Mouse (Mus musculus): ENCODE measurements around the gene Gm12216. TPM values are rescaled to one million over a fixed set of nuclear protein-coding genes. Genes with fewer than 3 reads are reported as not detected.

Gm12216 gene
- total RNA-seq, 1 experiment, result 0.27 TPM

DNA sequence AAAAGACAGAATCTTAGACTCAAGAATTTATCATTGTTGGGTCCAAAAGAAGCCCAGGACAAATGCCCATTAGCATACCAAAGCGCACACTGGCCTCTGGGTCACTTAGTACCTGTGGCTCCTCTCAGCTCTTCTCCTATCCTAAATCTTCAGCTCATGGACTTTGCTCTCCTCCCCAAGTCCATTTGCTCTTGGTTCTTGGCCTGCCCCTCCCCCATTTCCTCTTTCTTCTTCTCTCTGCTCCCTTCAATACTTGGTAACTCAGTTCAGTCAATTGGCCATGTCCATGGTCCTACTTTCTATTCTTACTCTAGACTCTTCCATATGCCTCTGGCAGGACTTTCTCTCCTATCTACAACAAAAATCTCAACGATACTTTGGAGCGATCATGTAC, 37.1 kb downstream of the Gm12216 start:
- H3K4me3 ChIP-seq (ENCODE audit: insufficient read depth in 1 of 2, low read depth in 1 of 2, low read length in 2 of 2, poor library complexity in 1 of 2, severe bottlenecking in 1 of 2), result no peak overlapping the region
- no peak for DNase-seq (ENCODE audit: low read depth, low spot score)
- no peaks in the 10 kb centered on the region for H3K9me3 ChIP-seq (ENCODE audit: control insufficient read depth, insufficient read depth, low read depth, low read length)
- H3K36me3 ChIP-seq (ENCODE audit: control insufficient read depth, insufficient read depth, low read length, poor library complexity, severe bottlenecking), result no peaks in the 10 kb centered on the region
- in situ Hi-C loops (cut with MboI; ENCODE audit: low sequenced_read_pairs in 2 of 2, unreplicated experiment in 2 of 2), result no loop called here
- H3K4me1 ChIP-seq (ENCODE audit: control insufficient read depth in 2 of 2, insufficient read depth in 2 of 2, low read length in 2 of 2, poor library complexity in 1 of 2), result peaks cover 0 to 4% of the 10 kb centered on the region in 2 experiments; a peak in 1 of 4 replicates
- H3K27ac ChIP-seq (ENCODE audit: insufficient read depth, low read depth, low read length, poor library complexity, severe bottlenecking), result no peak overlapping the region
- TF ChIP-seq ZC3H11A (IDR thresholded peaks at IDR 0.05; ENCODE audit: borderline replicate concordance, low read depth, low read length) (no peak), MAFK (IDR thresholded peaks at IDR 0.05; ENCODE audit: insufficient read depth, low read depth, low read length) (no peak), CHD2 (IDR thresholded peaks at IDR 0.05; ENCODE audit: low read depth, low read length) (no peak), ZNF384 (IDR thresholded peaks at IDR 0.05; ENCODE audit: low read depth, low read length) (no peak), HCFC1 (IDR thresholded peaks at IDR 0.05; ENCODE audit: borderline replicate concordance, insufficient read depth, low read length) (no peak)
- H3K9ac ChIP-seq (ENCODE audit: insufficient read depth, low read depth, low read length, poor library complexity, severe bottlenecking), result no peak overlapping the region

DNA sequence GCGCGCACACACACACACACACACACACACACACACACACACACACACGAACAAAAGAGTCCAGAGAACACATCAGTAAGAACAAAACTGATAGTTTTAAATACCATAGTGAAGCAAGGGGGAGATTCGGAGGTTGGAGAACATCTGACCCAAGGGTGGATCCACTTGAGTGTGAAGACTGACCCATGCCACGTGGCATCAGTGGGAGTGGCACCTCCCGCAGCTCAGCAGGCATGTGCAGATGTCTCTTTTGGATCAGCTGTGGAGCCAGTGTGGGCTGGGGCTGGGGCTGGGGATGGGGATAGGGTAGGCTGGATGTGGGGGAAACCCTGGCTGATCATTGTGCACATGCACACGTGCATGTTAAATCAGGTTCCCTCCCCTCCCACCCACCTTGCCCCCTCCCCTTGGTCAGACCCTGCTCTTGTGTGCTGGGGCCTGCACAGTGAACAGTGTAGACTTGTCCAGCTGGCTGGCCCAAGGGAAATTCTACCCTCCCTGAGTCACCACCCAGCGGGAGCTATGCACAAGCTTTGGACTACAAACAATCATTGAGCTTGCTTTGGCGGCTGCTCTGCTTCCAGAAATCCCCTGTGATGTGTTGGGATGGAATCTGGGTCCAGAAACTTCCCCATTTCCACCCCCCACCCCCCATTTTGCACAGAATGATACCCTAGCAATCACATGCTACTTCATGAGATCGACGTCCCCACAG, 37.7 kb downstream of the Gm12216 start:
- Histone ChIP-seq H3K9ac (ENCODE audit: insufficient read depth, low read depth, low read length, poor library complexity, severe bottlenecking) (no peak overlapping the region), H3K9me3 (ENCODE audit: control insufficient read depth, insufficient read depth, low read depth, low read length) (no peaks in the 10 kb centered on the region), H3K36me3 (ENCODE audit: control insufficient read depth, insufficient read depth, low read length, poor library complexity, severe bottlenecking) (no peaks in the 10 kb centered on the region), H3K4me3 (ENCODE audit: insufficient read depth in 1 of 2, low read depth in 1 of 2, low read length in 2 of 2, poor library complexity in 1 of 2, severe bottlenecking in 1 of 2) (no peak overlapping the region), H3K4me1 (ENCODE audit: control insufficient read depth in 2 of 2, insufficient read depth in 2 of 2, low read length in 2 of 2, poor library complexity in 1 of 2) (peaks cover 0 to 4% of the 10 kb centered on the region in 2 experiments; a peak in 1 of 4 replicates), H3K27ac (ENCODE audit: insufficient read depth, low read depth, low read length, poor library complexity, severe bottlenecking) (no peak overlapping the region)
- DNase-seq (ENCODE audit: low read depth, low spot score), result no peak
- in situ Hi-C loops (cut with MboI; ENCODE audit: low sequenced_read_pairs in 2 of 2, unreplicated experiment in 2 of 2), result no loop called here
- TF ChIP-seq CHD2 (IDR thresholded peaks at IDR 0.05; ENCODE audit: low read depth, low read length), result no peak
- TF ChIP-seq MAFK (IDR thresholded peaks at IDR 0.05; ENCODE audit: insufficient read depth, low read depth, low read length), result no peak
- no peak for TF ChIP-seq ZC3H11A (IDR thresholded peaks at IDR 0.05; ENCODE audit: borderline replicate concordance, low read depth, low read length)
- TF ChIP-seq HCFC1 (IDR thresholded peaks at IDR 0.05; ENCODE audit: borderline replicate concordance, insufficient read depth, low read length), result no peak
- no peak for TF ChIP-seq ZNF384 (IDR thresholded peaks at IDR 0.05; ENCODE audit: low read depth, low read length)

DNA sequence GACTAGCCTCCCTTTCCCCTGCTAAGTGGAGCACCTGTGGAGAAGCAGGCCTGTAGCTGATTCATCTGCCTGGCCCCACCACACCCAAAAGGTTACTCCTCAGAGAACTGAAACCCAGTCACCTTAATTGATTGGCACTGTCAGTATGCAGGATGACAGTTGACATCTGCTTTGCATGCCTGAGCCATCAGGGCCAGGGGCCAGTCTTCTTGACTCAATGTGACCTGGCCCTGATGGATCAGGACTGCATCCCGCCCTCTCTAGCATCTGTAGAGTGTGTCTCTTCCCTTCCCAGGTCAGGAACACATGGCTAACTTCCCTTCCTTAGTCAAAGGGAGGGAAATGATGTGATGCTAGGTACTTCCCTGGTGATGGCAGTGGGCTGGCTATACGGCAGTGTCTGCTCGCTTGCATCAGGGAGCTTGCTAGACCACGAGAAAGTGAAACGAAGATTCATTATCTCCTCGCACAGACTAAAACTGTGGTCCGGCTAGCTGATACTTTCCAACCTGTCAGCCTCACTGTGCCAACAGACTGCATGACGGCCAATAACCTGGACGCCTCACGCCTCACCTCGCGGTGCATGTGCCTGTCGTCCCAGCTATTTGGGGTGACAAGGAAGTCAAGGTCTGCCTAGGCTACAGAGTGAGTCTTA, 38.4 kb downstream of the Gm12216 start:
- in situ Hi-C loops (cut with MboI; ENCODE audit: low sequenced_read_pairs in 2 of 2, unreplicated experiment in 2 of 2), result no loop called here

GRCm38 (mm10) chr11:53819511-53819910, 39.5 kb downstream of the Gm12216 start:
- Histone ChIP-seq H3K4me1 (ENCODE audit: control insufficient read depth in 2 of 2, insufficient read depth in 2 of 2, low read length in 2 of 2, poor library complexity in 1 of 2) (peaks cover 0 to 4% of the 10 kb centered on the region in 2 experiments; a peak in 1 of 4 replicates), H3K27ac (ENCODE audit: insufficient read depth, low read depth, low read length, poor library complexity, severe bottlenecking) (no peak overlapping the region), H3K9ac (ENCODE audit: insufficient read depth, low read depth, low read length, poor library complexity, severe bottlenecking) (no peak overlapping the region), H3K4me3 (ENCODE audit: insufficient read depth in 1 of 2, low read depth in 1 of 2, low read length in 2 of 2, poor library complexity in 1 of 2, severe bottlenecking in 1 of 2) (no peak overlapping the region), H3K36me3 (ENCODE audit: control insufficient read depth, insufficient read depth, low read length, poor library complexity, severe bottlenecking) (no peaks in the 10 kb centered on the region), H3K9me3 (ENCODE audit: control insufficient read depth, insufficient read depth, low read depth, low read length) (no peaks in the 10 kb centered on the region)
- in situ Hi-C loops (cut with MboI; ENCODE audit: low sequenced_read_pairs in 2 of 2, unreplicated experiment in 2 of 2), result no loop called here
- no peak for DNase-seq (ENCODE audit: low read depth, low spot score)
- TF ChIP-seq ZC3H11A (IDR thresholded peaks at IDR 0.05; ENCODE audit: borderline replicate concordance, low read depth, low read length) (no peak), CHD2 (IDR thresholded peaks at IDR 0.05; ENCODE audit: low read depth, low read length) (no peak), ZNF384 (IDR thresholded peaks at IDR 0.05; ENCODE audit: low read depth, low read length) (no peak), HCFC1 (IDR thresholded peaks at IDR 0.05; ENCODE audit: borderline replicate concordance, insufficient read depth, low read length) (no peak), MAFK (IDR thresholded peaks at IDR 0.05; ENCODE audit: insufficient read depth, low read depth, low read length) (no peak)

More for the DNA sequence above, 38.4 kb downstream of the Gm12216 start:
- Histone ChIP-seq H3K9ac (ENCODE audit: insufficient read depth, low read depth, low read length, poor library complexity, severe bottlenecking) (no peak overlapping the region), H3K4me3 (ENCODE audit: insufficient read depth in 1 of 2, low read depth in 1 of 2, low read length in 2 of 2, poor library complexity in 1 of 2, severe bottlenecking in 1 of 2) (no peak overlapping the region), H3K9me3 (ENCODE audit: control insufficient read depth, insufficient read depth, low read depth, low read length) (no peaks in the 10 kb centered on the region), H3K4me1 (ENCODE audit: control insufficient read depth in 2 of 2, insufficient read depth in 2 of 2, low read length in 2 of 2, poor library complexity in 1 of 2) (peaks cover 0 to 4% of the 10 kb centered on the region in 2 experiments; a peak in 1 of 4 replicates), H3K36me3 (ENCODE audit: control insufficient read depth, insufficient read depth, low read length, poor library complexity, severe bottlenecking) (no peaks in the 10 kb centered on the region), H3K27ac (ENCODE audit: insufficient read depth, low read depth, low read length, poor library complexity, severe bottlenecking) (no peak overlapping the region)
- DNase-seq (ENCODE audit: low read depth, low spot score), result no peak
- TF ChIP-seq HCFC1 (IDR thresholded peaks at IDR 0.05; ENCODE audit: borderline replicate concordance, insufficient read depth, low read length) (no peak), ZNF384 (IDR thresholded peaks at IDR 0.05; ENCODE audit: low read depth, low read length) (no peak), MAFK (IDR thresholded peaks at IDR 0.05; ENCODE audit: insufficient read depth, low read depth, low read length) (no peak), ZC3H11A (IDR thresholded peaks at IDR 0.05; ENCODE audit: borderline replicate concordance, low read depth, low read length) (no peak), CHD2 (IDR thresholded peaks at IDR 0.05; ENCODE audit: low read depth, low read length) (no peak)

All from ES-E14 (cell line).